Mouse (Mus musculus): Measurements from ENCODE around the gene Haus3.

DNA sequence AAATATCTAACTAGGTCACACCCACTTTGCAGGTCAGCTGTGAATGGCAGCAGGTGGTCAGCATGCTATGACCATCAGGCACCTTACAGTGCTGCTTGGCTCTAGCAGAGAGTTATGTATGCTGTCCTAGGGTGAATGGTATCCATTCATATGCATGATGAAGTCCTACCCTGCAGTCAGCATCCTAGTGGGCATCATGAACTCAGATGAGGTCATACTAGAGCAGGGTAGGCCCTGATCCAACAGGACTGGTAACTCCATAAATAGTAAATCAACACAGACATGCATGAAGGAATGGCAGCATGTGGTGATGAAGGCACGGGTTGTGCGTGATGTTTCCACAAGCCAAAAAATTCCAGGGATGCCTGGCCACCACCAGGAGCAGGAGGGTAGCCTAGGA, 36.5 kb upstream of the Haus3 start:
- no peak for TF ChIP-seq CTCF (IDR thresholded peaks at IDR 0.05; ENCODE audit: extremely low read depth, insufficient read length, insufficient replicate concordance, low read depth, low read length)
- no peak for TF ChIP-seq POLR2A (IDR thresholded peaks at IDR 0.05; ENCODE audit: low read depth, low read length)

All from small intestine, adult 2 months (tissue).